Mouse (Mus musculus) G1E-ER4 (cell line): ENCODE data around the gene Olfr809. TPM values are rescaled to one million over a fixed set of nuclear protein-coding genes. Genes with fewer than 3 reads are reported as not detected.

Experiments
- GATA1 ChIP-seq: IDR thresholded peaks from one replicate; pipeline ENCODE4 v1.8.0; 2012; ENCODE audit warnings: low read length, inconsistent platforms
- polyA plus RNA-seq: library from polyadenylated mRNA; stranded (reverse); fragments of >175 nt; gene quantifications from 2 replicates; pipeline ENCODE4 v1.2.3, GENCODE M21; 2012

Olfr809 gene
- polyA plus RNA-seq: not detected in 2 replicates

GRCm38 (mm10) chr10:129774338-129774737, at the start of gene Olfr809:
TSS of gene Olfr809 (plus strand) at chr10:129774638.
- TF ChIP-seq GATA1: no peak

GRCm38 (mm10) chr10:129729275-129729674, 45.2 kb upstream of the Olfr809 start, which contains the start of gene Olfr805:
TSS of gene Olfr805 (minus strand) at chr10:129729375.
- TF ChIP-seq GATA1: no peak

GRCm38 (mm10) chr10:129741821-129742220, 32.6 kb upstream of the Olfr809 start, which contains the start of gene Olfr806:
TSS of gene Olfr806 (minus strand) at chr10:129741921.
- no peak for TF ChIP-seq GATA1

- no peak for TF ChIP-seq GATA1
Observed at GRCm38 (mm10) chr10:129757693-129758092, 16.7 kb upstream of the Olfr809 start, which contains the start of gene Olfr807. TSS of gene Olfr807 (minus strand) at chr10:129757793.

- TF ChIP-seq GATA1: no peak
Observed at GRCm38 (mm10) chr10:129765182-129765581, 9.3 kb upstream of the Olfr809 start, which contains the start of gene Olfr808. TSS of gene Olfr808 (plus strand) at chr10:129765482.

- no peak for TF ChIP-seq GATA1
Observed at GRCm38 (mm10) chr10:129778123-129778522, 3.7 kb downstream of the Olfr809 start.

- TF ChIP-seq GATA1: no peak
Observed at GRCm38 (mm10) chr10:129794817-129795216, 20.4 kb downstream of the Olfr809 start, which contains the start of gene Olfr810. TSS of gene Olfr810 (minus strand) at chr10:129794917.

GRCm38 (mm10) chr10:129804296-129804695, 29.9 kb downstream of the Olfr809 start, which contains the start of gene Olfr811:
TSS of gene Olfr811 (minus strand) at chr10:129804396.
- TF ChIP-seq GATA1: no peak

Other genes with a start within 250 kb of the Olfr809 start
- not detected in 2 replicates for gene Olfr792, start 235.5 kb upstream of the Olfr809 start, polyA plus RNA-seq
- gene Olfr794, start 207.0 kb upstream of the Olfr809 start, polyA plus RNA-seq: not detected in 2 replicates
- not detected in 2 replicates for gene Olfr796, start 162.1 kb upstream of the Olfr809 start, polyA plus RNA-seq
- gene Olfr798, start 146.7 kb upstream of the Olfr809 start, polyA plus RNA-seq: not detected in 2 replicates
- not detected in 2 replicates for gene Olfr799, start 137.2 kb upstream of the Olfr809 start, polyA plus RNA-seq
- gene Olfr800, start 116.9 kb upstream of the Olfr809 start, polyA plus RNA-seq: not detected in 2 replicates
- not detected in 2 replicates for gene Olfr801, start 100.8 kb upstream of the Olfr809 start, polyA plus RNA-seq
- gene Olfr802, start 86.5 kb upstream of the Olfr809 start, polyA plus RNA-seq: not detected in 2 replicates
- gene Olfr803, start 80.4 kb upstream of the Olfr809 start, polyA plus RNA-seq: not detected in 2 replicates
- not detected in 2 replicates for gene Olfr804, start 71.4 kb upstream of the Olfr809 start, polyA plus RNA-seq
- gene Olfr805, start 45.3 kb upstream of the Olfr809 start, polyA plus RNA-seq: not detected in 2 replicates
- not detected in 2 replicates for gene Olfr806, start 32.7 kb upstream of the Olfr809 start, polyA plus RNA-seq
- gene Olfr807, start 16.8 kb upstream of the Olfr809 start, polyA plus RNA-seq: not detected in 2 replicates
- gene Olfr808, start 9.2 kb upstream of the Olfr809 start, polyA plus RNA-seq: not detected in 2 replicates
- not detected in 2 replicates for gene Olfr810, start 20.3 kb downstream of the Olfr809 start, polyA plus RNA-seq
- not detected in 2 replicates for gene Olfr811, start 29.8 kb downstream of the Olfr809 start, polyA plus RNA-seq
- not detected in 2 replicates for gene Olfr812, start 71.5 kb downstream of the Olfr809 start, polyA plus RNA-seq
- gene Olfr813, start 80.7 kb downstream of the Olfr809 start, polyA plus RNA-seq: not detected in 2 replicates
- not detected in 2 replicates for gene Olfr814, start 105.2 kb downstream of the Olfr809 start, polyA plus RNA-seq
- gene Olfr815, start 131.2 kb downstream of the Olfr809 start, polyA plus RNA-seq: not detected in 2 replicates
- not detected in 2 replicates for gene Olfr816, start 141.0 kb downstream of the Olfr809 start, polyA plus RNA-seq
- gene Olfr818, start 174.5 kb downstream of the Olfr809 start, polyA plus RNA-seq: not detected in 2 replicates
- gene Olfr819, start 192.6 kb downstream of the Olfr809 start, polyA plus RNA-seq: not detected in 2 replicates
- gene Olfr247, start 201.5 kb downstream of the Olfr809 start, polyA plus RNA-seq: not detected in 2 replicates
- gene Gm10310, start 210.4 kb downstream of the Olfr809 start, polyA plus RNA-seq: not detected in 2 replicates
- not detected in 2 replicates for gene Olfr820, start 238.0 kb downstream of the Olfr809 start, polyA plus RNA-seq